Mouse (Mus musculus): ENCODE measurements around the gene Urgcp. TPM values are rescaled to one million over a fixed set of nuclear protein-coding genes. Genes with fewer than 3 reads are reported as not detected.

Urgcp gene
- polyA plus RNA-seq, 1 experiment from 2014 or later: 39.3 TPM

- peak overlapping the region; percentile 91 for H3K27ac ChIP-seq (ENCODE audit: low read length)
- H3K36me3 ChIP-seq (ENCODE audit: control insufficient read depth, insufficient read depth): peaks cover 24% of the 10 kb centered on the region
- H3K4me2 ChIP-seq (ENCODE audit: low read depth, low read length): peak overlapping the region; percentile 55
These were observed 39.3 kb upstream of the Urgcp start for GRCm38 (mm10) chr11:5801511-5801910.

DNA sequence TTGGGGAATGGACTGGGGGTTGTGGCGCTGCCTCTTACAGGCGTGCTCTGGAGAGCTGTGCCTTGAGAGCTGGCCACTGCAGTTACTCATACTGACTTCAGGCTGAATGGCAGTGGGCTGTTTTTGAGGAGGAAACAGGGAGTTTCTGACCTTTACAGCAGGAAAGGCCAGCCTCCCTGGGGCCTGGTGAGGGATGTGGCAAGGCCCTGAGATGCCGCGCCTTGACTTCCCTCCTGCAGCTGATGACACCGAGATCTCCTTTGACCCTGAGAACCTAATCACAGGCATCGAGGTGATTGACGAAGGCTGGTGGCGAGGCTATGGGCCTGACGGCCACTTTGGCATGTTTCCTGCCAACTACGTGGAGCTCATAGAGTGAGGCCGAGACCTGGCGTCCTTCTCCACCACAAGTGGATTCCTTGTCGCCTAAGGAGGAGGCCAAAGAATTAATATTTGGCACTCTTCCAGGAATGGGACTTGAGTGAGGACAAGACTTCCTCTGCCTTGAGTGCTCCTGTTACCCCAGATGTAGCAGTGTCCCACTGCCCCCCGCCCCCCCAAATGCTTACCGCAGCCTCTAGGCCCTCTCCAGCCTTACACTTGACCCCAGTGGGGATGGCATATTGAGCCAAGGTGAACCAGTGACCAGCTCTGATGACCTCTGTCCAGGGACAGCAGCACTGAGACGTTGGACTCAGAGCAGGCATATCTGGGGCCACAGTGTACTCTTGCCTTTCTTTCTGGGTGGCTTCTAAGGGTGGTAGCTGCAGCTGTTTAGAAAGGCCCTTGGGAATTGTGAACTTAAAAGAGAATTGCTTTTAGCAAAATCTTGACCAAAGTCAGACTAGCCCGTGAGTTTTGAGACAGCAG, 37.7 kb upstream of the Urgcp start:
- 57% methylated on average over 17 of the region's 17 CpGs for WGBS
- H3K36me3 ChIP-seq (ENCODE audit: control insufficient read depth, insufficient read depth): peaks cover 27% of the 10 kb centered on the region
- H3K4me1 ChIP-seq (ENCODE audit: control insufficient read depth, insufficient read depth, low read length): peaks cover 25% of the 10 kb centered on the region
- H3K4me3 ChIP-seq (ENCODE audit: low read length): no peak overlapping the region
- no peak overlapping the region for H3K9ac ChIP-seq (ENCODE audit: low read length)
- H3K27ac ChIP-seq (ENCODE audit: low read length): peak overlapping the region; percentile 54
- no peak for ATAC-seq (replicated peaks; ENCODE audit: extremely low read depth, insufficient read depth, low FRiP score)
- no peaks in the 10 kb centered on the region for H3K27me3 ChIP-seq (ENCODE audit: control insufficient read depth, insufficient read depth, low read length)
- H3K4me2 ChIP-seq (ENCODE audit: low read depth, low read length): no peak overlapping the region
- no peaks in the 10 kb centered on the region for H3K9me3 ChIP-seq (replicated peaks; ENCODE audit: control insufficient read depth, low read length)

More at GRCm38 (mm10) chr11:5801511-5801910, 39.3 kb upstream of the Urgcp start:
- Histone ChIP-seq H3K27me3 (ENCODE audit: control insufficient read depth, insufficient read depth, low read length) (no peaks in the 10 kb centered on the region), H3K9ac (ENCODE audit: low read length) (peak overlapping the region; percentile 76), H3K4me1 (ENCODE audit: control insufficient read depth, insufficient read depth, low read length) (peaks cover 21% of the 10 kb centered on the region), H3K9me3 (replicated peaks; ENCODE audit: control insufficient read depth, low read length) (no peaks in the 10 kb centered on the region), H3K4me3 (ENCODE audit: low read length) (peak overlapping the region; percentile 70)
- WGBS: 87% methylated on average over 16 of the region's 16 CpGs
- no peak for ATAC-seq (replicated peaks; ENCODE audit: extremely low read depth, insufficient read depth, low FRiP score)

DNA sequence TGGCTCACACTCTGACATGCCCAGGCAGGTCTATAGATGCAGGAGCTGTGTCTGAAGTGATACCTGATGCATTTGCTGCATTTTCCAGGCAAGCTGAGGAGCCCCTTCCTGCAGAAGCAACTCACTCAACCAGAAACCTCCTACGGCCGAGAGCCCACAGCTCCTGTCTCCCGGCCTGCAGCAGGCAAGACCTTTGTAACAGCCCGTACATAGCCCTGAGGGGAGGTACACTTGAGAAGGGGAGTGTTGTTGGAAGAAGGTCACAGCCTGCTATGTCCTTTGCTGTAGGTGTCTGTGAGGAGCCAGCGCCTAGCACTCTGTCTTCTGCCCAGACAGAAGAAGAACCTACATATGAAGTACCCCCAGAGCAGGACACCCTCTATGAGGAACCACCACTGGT, 35.8 kb upstream of the Urgcp start:
- Histone ChIP-seq H3K9ac (ENCODE audit: low read length) (no peak overlapping the region), H3K27me3 (ENCODE audit: control insufficient read depth, insufficient read depth, low read length) (no peaks in the 10 kb centered on the region), H3K9me3 (replicated peaks; ENCODE audit: control insufficient read depth, low read length) (no peaks in the 10 kb centered on the region), H3K27ac (ENCODE audit: low read length) (no peak overlapping the region), H3K4me2 (ENCODE audit: low read depth, low read length) (no peak overlapping the region), H3K4me3 (ENCODE audit: low read length) (no peak overlapping the region), H3K36me3 (ENCODE audit: control insufficient read depth, insufficient read depth) (peaks cover 33% of the 10 kb centered on the region), H3K4me1 (ENCODE audit: control insufficient read depth, insufficient read depth, low read length) (peaks cover 20% of the 10 kb centered on the region)
- 88% methylated on average over 5 of the region's 5 CpGs for WGBS
- ATAC-seq (replicated peaks; ENCODE audit: extremely low read depth, insufficient read depth, low FRiP score): no peak

DNA sequence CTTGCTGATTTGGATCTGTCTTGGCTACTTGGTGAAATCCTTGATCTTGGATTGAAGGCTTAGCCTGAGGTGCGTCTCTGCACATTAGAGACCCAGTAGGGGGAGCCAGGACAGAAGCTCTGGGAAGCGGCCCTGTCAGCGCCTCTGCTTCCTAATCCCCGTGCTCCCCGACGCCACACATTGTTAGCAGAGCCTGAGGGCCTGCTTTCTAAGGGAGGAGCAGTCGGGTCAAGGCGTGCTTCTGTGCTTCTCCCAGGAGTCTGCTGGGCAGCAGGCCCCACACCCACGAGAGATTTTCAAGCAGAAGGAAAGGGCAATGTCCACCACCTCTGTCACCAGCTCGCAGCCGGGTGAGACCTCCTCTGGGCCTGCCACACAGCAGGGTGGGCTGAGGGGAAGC, 35.2 kb upstream of the Urgcp start:
- H3K36me3 ChIP-seq (ENCODE audit: control insufficient read depth, insufficient read depth): peaks cover 35% of the 10 kb centered on the region
- H3K4me1 ChIP-seq (ENCODE audit: control insufficient read depth, insufficient read depth, low read length): peaks cover 20% of the 10 kb centered on the region
- no peak overlapping the region for H3K27ac ChIP-seq (ENCODE audit: low read length)
- no peak for ATAC-seq (replicated peaks; ENCODE audit: extremely low read depth, insufficient read depth, low FRiP score)
- H3K9me3 ChIP-seq (replicated peaks; ENCODE audit: control insufficient read depth, low read length): no peaks in the 10 kb centered on the region
- no peak overlapping the region for H3K4me3 ChIP-seq (ENCODE audit: low read length)
- H3K27me3 ChIP-seq (ENCODE audit: control insufficient read depth, insufficient read depth, low read length): no peaks in the 10 kb centered on the region
- no peak overlapping the region for H3K9ac ChIP-seq (ENCODE audit: low read length)
- no peak overlapping the region for H3K4me2 ChIP-seq (ENCODE audit: low read depth, low read length)
- 62% methylated on average over 11 of the region's 11 CpGs for WGBS

DNA sequence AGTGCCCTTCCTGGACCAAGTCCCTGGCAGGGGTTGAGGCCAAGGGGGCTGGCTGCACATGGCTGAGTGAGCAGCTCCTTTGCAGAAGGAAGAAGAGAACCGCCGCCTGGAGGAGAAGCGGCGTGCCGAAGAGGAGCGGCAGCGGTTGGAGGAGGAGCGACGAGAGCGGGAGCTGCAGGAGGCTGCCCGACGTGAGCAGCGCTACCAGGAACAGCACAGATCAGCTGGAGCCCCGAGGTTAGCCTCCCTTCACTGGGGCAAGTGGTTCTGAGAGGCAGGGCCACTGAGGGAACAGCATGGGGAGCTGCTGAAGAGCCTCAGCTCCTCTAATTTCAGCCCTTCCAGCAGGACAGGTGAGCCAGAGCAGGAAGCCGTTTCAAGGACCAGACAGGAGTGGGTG, 34.8 kb upstream of the Urgcp start:
- ATAC-seq (replicated peaks; ENCODE audit: extremely low read depth, insufficient read depth, low FRiP score): no peak
- Histone ChIP-seq H3K4me3 (ENCODE audit: low read length) (no peak overlapping the region), H3K27ac (ENCODE audit: low read length) (no peak overlapping the region), H3K27me3 (ENCODE audit: control insufficient read depth, insufficient read depth, low read length) (no peaks in the 10 kb centered on the region), H3K36me3 (ENCODE audit: control insufficient read depth, insufficient read depth) (peaks cover 35% of the 10 kb centered on the region), H3K9ac (ENCODE audit: low read length) (no peak overlapping the region), H3K9me3 (replicated peaks; ENCODE audit: control insufficient read depth, low read length) (no peaks in the 10 kb centered on the region), H3K4me2 (ENCODE audit: low read depth, low read length) (no peak overlapping the region), H3K4me1 (ENCODE audit: control insufficient read depth, insufficient read depth, low read length) (peaks cover 20% of the 10 kb centered on the region)
- WGBS: 85% methylated on average over 15 of the region's 15 CpGs

DNA sequence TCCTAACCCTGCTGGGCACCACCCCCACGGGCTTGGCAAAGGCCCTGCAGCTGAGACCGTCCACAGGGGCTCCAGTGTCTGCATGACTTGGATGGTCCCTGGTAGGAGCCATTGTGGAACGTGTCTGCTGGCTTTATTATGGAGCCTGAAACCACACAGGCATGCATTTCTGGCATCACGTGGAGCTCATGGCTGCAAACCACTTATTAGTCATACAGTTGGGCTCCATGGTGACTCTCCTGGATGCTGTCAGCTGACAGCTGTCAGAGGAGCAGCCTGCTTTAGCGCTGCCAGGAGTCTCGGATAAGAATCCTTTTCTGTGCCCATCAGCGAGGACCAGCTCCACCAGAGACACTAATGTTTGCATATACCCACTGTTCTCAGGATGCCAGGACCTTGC, 33.5 kb upstream of the Urgcp start:
- Histone ChIP-seq H3K9me3 (replicated peaks; ENCODE audit: control insufficient read depth, low read length) (no peaks in the 10 kb centered on the region), H3K4me3 (ENCODE audit: low read length) (no peak overlapping the region), H3K4me1 (ENCODE audit: control insufficient read depth, insufficient read depth, low read length) (peaks cover 12% of the 10 kb centered on the region), H3K27ac (ENCODE audit: low read length) (peak overlapping the region; percentile 85), H3K4me2 (ENCODE audit: low read depth, low read length) (no peak overlapping the region), H3K36me3 (ENCODE audit: control insufficient read depth, insufficient read depth) (peaks cover 33% of the 10 kb centered on the region), H3K9ac (ENCODE audit: low read length) (no peak overlapping the region), H3K27me3 (ENCODE audit: control insufficient read depth, insufficient read depth, low read length) (no peaks in the 10 kb centered on the region)
- ATAC-seq (replicated peaks; ENCODE audit: extremely low read depth, insufficient read depth, low FRiP score): peak; percentile 77
- 55% methylated on average over 7 of the region's 7 CpGs for WGBS

- WGBS: 76% methylated on average over 9 of the region's 9 CpGs
- peaks cover 11% of the 10 kb centered on the region for H3K4me1 ChIP-seq (ENCODE audit: control insufficient read depth, insufficient read depth, low read length)
- no peak overlapping the region for H3K4me3 ChIP-seq (ENCODE audit: low read length)
- H3K36me3 ChIP-seq (ENCODE audit: control insufficient read depth, insufficient read depth): peaks cover 31% of the 10 kb centered on the region
- H3K9ac ChIP-seq (ENCODE audit: low read length): no peak overlapping the region
- peak overlapping the region; percentile 85 for H3K27ac ChIP-seq (ENCODE audit: low read length)
- H3K4me2 ChIP-seq (ENCODE audit: low read depth, low read length): no peak overlapping the region
- ATAC-seq (replicated peaks; ENCODE audit: extremely low read depth, insufficient read depth, low FRiP score): 0 out of 2 replicates have a peak, but pooled peaks have one; percentile 10
- H3K9me3 ChIP-seq (replicated peaks; ENCODE audit: control insufficient read depth, low read length): no peaks in the 10 kb centered on the region
- H3K27me3 ChIP-seq (ENCODE audit: control insufficient read depth, insufficient read depth, low read length): no peaks in the 10 kb centered on the region
These were observed 33.1 kb upstream of the Urgcp start for GRCm38 (mm10) chr11:5795290-5795689.

DNA sequence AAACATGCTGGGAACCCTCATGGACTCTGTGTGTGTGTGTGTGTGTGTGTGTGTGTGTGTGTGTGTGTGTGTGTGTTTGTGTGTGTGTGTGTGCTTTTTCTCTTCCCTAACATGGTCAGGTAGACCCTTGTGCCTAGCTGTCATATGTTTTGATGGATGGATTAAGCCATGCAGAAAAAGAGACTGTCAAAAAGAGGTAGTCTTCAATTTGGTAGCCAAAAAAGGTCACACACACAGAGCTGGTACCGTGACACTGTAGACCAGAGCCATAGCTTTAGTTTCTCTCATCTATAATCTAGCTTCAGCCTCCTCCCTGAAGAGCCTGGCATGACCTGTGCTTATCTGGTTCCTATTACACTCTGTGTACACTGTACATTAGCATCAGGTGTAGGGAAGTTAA, 28.3 kb upstream of the Urgcp start:
- Histone ChIP-seq H3K27ac (ENCODE audit: low read length) (no peak overlapping the region), H3K4me3 (ENCODE audit: low read length) (no peak overlapping the region), H3K36me3 (ENCODE audit: control insufficient read depth, insufficient read depth) (peaks cover 11% of the 10 kb centered on the region), H3K9ac (ENCODE audit: low read length) (no peak overlapping the region), H3K9me3 (replicated peaks; ENCODE audit: control insufficient read depth, low read length) (no peaks in the 10 kb centered on the region), H3K27me3 (ENCODE audit: control insufficient read depth, insufficient read depth, low read length) (no peaks in the 10 kb centered on the region), H3K4me1 (ENCODE audit: control insufficient read depth, insufficient read depth, low read length) (peaks cover 15% of the 10 kb centered on the region), H3K4me2 (ENCODE audit: low read depth, low read length) (no peak overlapping the region)
- 81% methylated on average over 1 of the region's 1 CpGs for WGBS
- ATAC-seq (replicated peaks; ENCODE audit: extremely low read depth, insufficient read depth, low FRiP score): no peak

GRCm38 (mm10) chr11:5789754-5790333, 27.7 kb upstream of the Urgcp start:
- ATAC-seq (replicated peaks; ENCODE audit: extremely low read depth, insufficient read depth, low FRiP score): no peak
- Histone ChIP-seq H3K9me3 (replicated peaks; ENCODE audit: control insufficient read depth, low read length) (no peaks in the 10 kb centered on the region), H3K4me1 (ENCODE audit: control insufficient read depth, insufficient read depth, low read length) (peaks cover 15% of the 10 kb centered on the region), H3K9ac (ENCODE audit: low read length) (peak overlapping the region; percentile 93; the same call in 1 of the 2 replicates), H3K4me3 (ENCODE audit: low read length) (peak overlapping the region; percentile 90; the same call in 1 of the 2 replicates), H3K4me2 (ENCODE audit: low read depth, low read length) (peak overlapping the region; percentile 87), H3K27ac (ENCODE audit: low read length) (peak overlapping the region; percentile 95), H3K27me3 (ENCODE audit: control insufficient read depth, insufficient read depth, low read length) (no peaks in the 10 kb centered on the region), H3K36me3 (ENCODE audit: control insufficient read depth, insufficient read depth) (peaks cover 11% of the 10 kb centered on the region)
- WGBS: 58% methylated on average over 3 of the region's 3 CpGs
